Mouse (Mus musculus): Measurements from ENCODE around the gene Prkab2.

DNA sequence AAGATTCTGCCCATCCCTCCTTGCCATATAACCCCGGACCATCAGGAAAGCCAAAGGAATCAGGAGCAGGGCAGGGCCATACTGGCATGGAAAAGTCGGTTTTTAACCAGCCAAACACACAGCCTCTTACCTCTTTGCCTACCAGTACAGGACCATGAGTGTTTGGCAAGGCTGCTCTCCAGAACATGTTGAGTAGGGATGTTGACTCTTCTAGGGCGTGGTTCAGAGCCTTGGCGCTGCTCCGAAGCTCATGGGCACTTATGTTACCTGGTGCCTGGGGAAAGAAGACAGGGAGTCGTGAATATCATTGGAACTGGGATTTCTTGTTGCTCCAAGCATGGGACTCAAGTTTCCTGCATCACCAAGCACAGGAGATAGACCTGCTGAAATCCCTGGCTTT is 35.8 kb downstream of the Prkab2 start:
- TF ChIP-seq MAX (IDR thresholded peaks at IDR 0.05; ENCODE audit: low read depth) (no peak), POLR2A (IDR thresholded peaks at IDR 0.05; ENCODE audit: insufficient read length, low read depth) (no peak), E2F4 (IDR thresholded peaks at IDR 0.05; ENCODE audit: insufficient read depth) (no peak), REST (IDR thresholded peaks at IDR 0.05; ENCODE audit: insufficient read depth, insufficient read length) (no peak)

All from myocyte (in vitro differentiated cells).